Mouse (Mus musculus): Measurements from ENCODE around the gene 1700019N19Rik.

GRCm38 (mm10) chr19:58747498-58748000 is 46.7 kb downstream of the 1700019N19Rik start:
- no peak for TF ChIP-seq CTCF (IDR thresholded peaks at IDR 0.05; ENCODE audit: borderline replicate concordance, insufficient read depth, low read length)
- TF ChIP-seq POLR2A (IDR thresholded peaks at IDR 0.05; ENCODE audit: low read depth, low read length): no peak

Data from embryonic fibroblast, embryonic 13.5 days (primary cell).